Mouse (Mus musculus) stomach, embryonic 14.5 days (tissue): ENCODE measurements around the gene Mphosph8. TPM values are rescaled to one million over a fixed set of nuclear protein-coding genes. Genes with fewer than 3 reads are reported as not detected.

Experiments
- ATAC-seq: fragments of 200-750 bp; cut with Nextera tagmentation; 2 replicates; pipeline ENCODE4 v1.8.0; 2017; ENCODE audit warnings: low read depth, moderate TSS enrichment; ENCODE audit not compliant: insufficient number of reproducible peaks, insufficient read depth, low FRiP score
- H3K27ac ChIP-seq: fragments of 300-500 bp; sonication (generic); 2 replicates; pipeline ENCODE4 v1.5.1; 2014; ENCODE audit warnings: mild to moderate bottlenecking, low read length, moderate library complexity, mixed read lengths
- H3K27me3 ChIP-seq: fragments of 300-500 bp; sonication (generic); 2 replicates; pipeline ENCODE4 v1.6.1; 2014; ENCODE audit warnings: low read length, control low read depth, mixed read lengths; ENCODE audit not compliant: control insufficient read depth, insufficient read depth
- H3K36me3 ChIP-seq: fragments of 300-500 bp; sonication (generic); 2 replicates; pipeline ENCODE4 v1.6.1; 2014; ENCODE audit warnings: mild to moderate bottlenecking, control low read depth, low read length, moderate library complexity, mixed read lengths; ENCODE audit not compliant: control insufficient read depth, insufficient read depth
- H3K4me1 ChIP-seq: fragments of 300-500 bp; sonication (generic); 2 replicates; pipeline ENCODE4 v1.6.1; 2014; ENCODE audit warnings: low read length, control low read depth, mixed read lengths; ENCODE audit not compliant: control insufficient read depth, insufficient read depth
- H3K4me2 ChIP-seq: fragments of 300-500 bp; sonication (generic); replicated peaks from 2 replicates; pipeline ENCODE4 v1.6.1; 2014; ENCODE audit warnings: low read depth, low read length, control low read depth
- H3K4me3 ChIP-seq: fragments of 300-500 bp; sonication (generic); 2 replicates; pipeline ENCODE4 v1.5.1; 2014; ENCODE audit warnings: low read depth, low read length, control low read depth
- H3K9ac ChIP-seq: fragments of 300-500 bp; sonication (generic); replicated peaks from 2 replicates; pipeline ENCODE4 v1.6.1; 2014; ENCODE audit warnings: low read depth, mild to moderate bottlenecking, control low read depth, low read length, moderate library complexity, mixed read lengths
- H3K9me3 ChIP-seq: fragments of 300-500 bp; sonication (generic); 2 replicates; pipeline ENCODE4 v1.6.1; 2016; ENCODE audit warnings: low read depth, low read length, control low read depth; ENCODE audit not compliant: control insufficient read depth
- WGBS: fragments of 180-500 bp; shearing (Covaris S2); extraction: QIAGEN DNeasy Blood & Tissue Kit; methylation state at CpG from one replicate; pipeline ENCODE4 v1.1.7; 2014; 5-methylcytosine and 5-hydroxymethylcytosine counted together
- polyA plus RNA-seq: library from polyadenylated mRNA; unstranded; fragments of >200 nt; fragmentation: Nextera tagmentation; extraction: Ambion mirVana; gene quantifications from 2 replicates; pipeline ENCODE4 v1.2.1, GENCODE M21; 2014

Mphosph8 gene
- polyA plus RNA-seq, 1 experiment from 2014 or later, result 30.0 TPM

DNA sequence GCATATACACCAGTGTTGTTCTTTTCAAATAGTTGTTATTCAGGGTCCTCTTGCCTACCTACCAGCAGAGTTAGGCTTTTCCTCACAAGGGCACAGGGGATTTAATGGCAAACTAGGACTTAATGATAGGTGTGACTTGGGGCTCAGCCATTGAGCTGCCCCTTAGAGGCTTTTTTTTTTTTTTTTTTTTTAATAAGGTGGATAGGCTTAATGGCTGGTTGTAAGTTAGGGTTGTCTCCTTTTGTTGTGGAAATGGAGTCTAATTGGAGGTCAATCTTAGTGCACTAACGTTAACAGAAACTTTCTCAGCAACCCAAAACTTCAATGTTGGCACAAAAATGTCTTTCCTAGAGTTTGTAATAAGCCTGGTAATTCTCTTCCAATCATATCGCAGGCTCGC is 1.1 kb upstream of the Mphosph8 start:
- no peak for ATAC-seq
- H3K4me3 ChIP-seq, result no peak overlapping the region
- H3K27me3 ChIP-seq, result no peaks in the 10 kb centered on the region
- no peak overlapping the region for H3K9ac ChIP-seq
- H3K4me1 ChIP-seq, result peaks cover 8% of the 10 kb centered on the region; the same call in 1 of the 2 replicates
- H3K9me3 ChIP-seq, result no peaks in the 10 kb centered on the region
- 86% methylated on average over 3 of the region's 3 CpGs for WGBS
- H3K27ac ChIP-seq, result no peak overlapping the region
- H3K4me2 ChIP-seq, result peak overlapping the region; percentile 50; the same call in 1 of the 2 replicates
- no peaks in the 10 kb centered on the region for H3K36me3 ChIP-seq

GRCm38 (mm10) chr14:56669046-56669620 is 1.1 kb downstream of the Mphosph8 start:
- Histone ChIP-seq H3K27me3 (no peaks in the 10 kb centered on the region), H3K36me3 (peaks cover 16% of the 10 kb centered on the region), H3K27ac (no peak overlapping the region), H3K9me3 (no peaks in the 10 kb centered on the region), H3K9ac (peak overlapping the region; percentile 66), H3K4me1 (peaks cover 8% of the 10 kb centered on the region; the same call in 1 of the 2 replicates), H3K4me3 (peak overlapping the region; percentile 68), H3K4me2 (peak overlapping the region; percentile 55)
- no peak for ATAC-seq
- WGBS, result under 1% methylated on average over 13 of the region's 13 CpGs

DNA sequence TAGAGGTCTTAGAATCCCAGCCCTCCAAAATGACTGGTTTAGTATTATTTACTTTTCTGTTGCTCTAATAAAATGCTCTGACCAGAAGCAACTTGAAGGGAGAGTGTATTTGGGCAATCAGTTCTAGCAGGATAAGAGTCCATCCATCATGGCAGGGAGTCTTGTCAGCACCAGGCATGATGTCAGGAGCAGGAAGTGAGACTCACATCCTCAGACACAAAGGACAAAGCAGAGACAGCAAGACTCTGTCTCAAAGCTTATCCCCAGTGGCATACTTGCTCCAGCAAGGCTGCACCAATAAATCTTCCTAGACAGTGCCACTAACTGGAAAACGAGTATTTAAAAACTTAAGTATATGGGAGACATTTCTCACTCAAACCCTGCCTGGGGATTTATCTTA is 17.4 kb downstream of the Mphosph8 start:
- H3K9me3 ChIP-seq, result no peaks in the 10 kb centered on the region
- H3K4me2 ChIP-seq, result no peak overlapping the region
- H3K27me3 ChIP-seq, result no peaks in the 10 kb centered on the region
- no peaks in the 10 kb centered on the region for H3K4me1 ChIP-seq
- H3K9ac ChIP-seq, result no peak overlapping the region
- no peak overlapping the region for H3K27ac ChIP-seq
- ATAC-seq, result no peak
- no peak overlapping the region for H3K4me3 ChIP-seq
- WGBS, result 11% methylated on average over 1 of the region's 1 CpGs
- H3K36me3 ChIP-seq, result peaks cover 59% of the 10 kb centered on the region

- H3K9ac ChIP-seq, result no peak overlapping the region
- WGBS, result 97% methylated on average over 1 of the region's 1 CpGs
- no peak overlapping the region for H3K4me2 ChIP-seq
- H3K4me1 ChIP-seq, result no peaks in the 10 kb centered on the region
- ATAC-seq, result no peak
- H3K4me3 ChIP-seq, result no peak overlapping the region
- H3K27ac ChIP-seq, result no peak overlapping the region
- H3K27me3 ChIP-seq, result no peaks in the 10 kb centered on the region
- peaks cover 77% of the 10 kb centered on the region for H3K36me3 ChIP-seq
- no peaks in the 10 kb centered on the region for H3K9me3 ChIP-seq
These were observed 21.1 kb downstream of the Mphosph8 start for GRCm38 (mm10) chr14:56689116-56689515.

GRCm38 (mm10) chr14:56689766-56690165 is 21.7 kb downstream of the Mphosph8 start:
- 88% methylated on average over 1 of the region's 1 CpGs for WGBS
- no peak for ATAC-seq
- Histone ChIP-seq H3K27ac (no peak overlapping the region), H3K9ac (no peak overlapping the region), H3K4me1 (no peaks in the 10 kb centered on the region), H3K36me3 (peaks cover 77% of the 10 kb centered on the region), H3K4me2 (no peak overlapping the region), H3K4me3 (no peak overlapping the region), H3K27me3 (no peaks in the 10 kb centered on the region), H3K9me3 (no peaks in the 10 kb centered on the region)

GRCm38 (mm10) chr14:56695495-56695894 is 27.4 kb downstream of the Mphosph8 start:
- 85% methylated on average over 3 of the region's 3 CpGs for WGBS
- Histone ChIP-seq H3K27me3 (no peaks in the 10 kb centered on the region), H3K9me3 (no peaks in the 10 kb centered on the region), H3K4me2 (no peak overlapping the region), H3K4me3 (no peak overlapping the region), H3K27ac (no peak overlapping the region), H3K36me3 (peaks cover 76% of the 10 kb centered on the region), H3K4me1 (no peaks in the 10 kb centered on the region), H3K9ac (no peak overlapping the region)
- no peak for ATAC-seq

GRCm38 (mm10) chr14:56697836-56698235 is 29.8 kb downstream of the Mphosph8 start:
- peaks cover 62% of the 10 kb centered on the region for H3K36me3 ChIP-seq
- no peak for ATAC-seq
- 85% methylated on average over 5 of the region's 5 CpGs for WGBS

DNA sequence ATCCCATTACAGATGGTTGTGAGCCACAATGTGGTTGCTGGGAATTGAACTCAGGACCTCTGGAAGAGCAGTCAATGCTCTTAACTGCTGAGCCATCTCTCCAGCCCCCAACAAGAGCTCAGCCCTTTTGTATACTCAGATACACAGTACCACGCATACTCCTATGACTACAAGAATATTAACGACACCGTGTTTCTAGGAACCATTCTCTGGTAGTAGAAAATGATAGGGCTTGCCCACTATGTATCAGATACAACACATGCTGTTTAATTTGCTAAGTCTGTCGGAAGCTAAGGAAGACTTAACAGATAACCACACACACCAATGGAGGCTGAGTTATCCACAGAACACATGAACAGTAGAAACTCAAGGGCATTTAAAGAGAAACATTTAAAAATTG is 34.6 kb downstream of the Mphosph8 start:
- no peaks in the 10 kb centered on the region for H3K27me3 ChIP-seq
- H3K4me3 ChIP-seq, result no peak overlapping the region
- ATAC-seq, result no peak; the same call in 1 of the 2 replicates
- H3K9me3 ChIP-seq, result no peaks in the 10 kb centered on the region
- H3K4me2 ChIP-seq, result no peak overlapping the region
- WGBS, result 91% methylated on average over 4 of the region's 4 CpGs
- H3K27ac ChIP-seq, result no peak overlapping the region
- no peaks in the 10 kb centered on the region for H3K4me1 ChIP-seq
- no peak overlapping the region for H3K9ac ChIP-seq
- H3K36me3 ChIP-seq, result peaks cover 22% of the 10 kb centered on the region

More at GRCm38 (mm10) chr14:56697836-56698235, 29.8 kb downstream of the Mphosph8 start:
- no peaks in the 10 kb centered on the region for H3K9me3 ChIP-seq
- H3K4me1 ChIP-seq, result no peaks in the 10 kb centered on the region
- no peak overlapping the region for H3K27ac ChIP-seq
- no peak overlapping the region for H3K9ac ChIP-seq
- no peaks in the 10 kb centered on the region for H3K27me3 ChIP-seq
- no peak overlapping the region for H3K4me2 ChIP-seq
- H3K4me3 ChIP-seq, result no peak overlapping the region

DNA sequence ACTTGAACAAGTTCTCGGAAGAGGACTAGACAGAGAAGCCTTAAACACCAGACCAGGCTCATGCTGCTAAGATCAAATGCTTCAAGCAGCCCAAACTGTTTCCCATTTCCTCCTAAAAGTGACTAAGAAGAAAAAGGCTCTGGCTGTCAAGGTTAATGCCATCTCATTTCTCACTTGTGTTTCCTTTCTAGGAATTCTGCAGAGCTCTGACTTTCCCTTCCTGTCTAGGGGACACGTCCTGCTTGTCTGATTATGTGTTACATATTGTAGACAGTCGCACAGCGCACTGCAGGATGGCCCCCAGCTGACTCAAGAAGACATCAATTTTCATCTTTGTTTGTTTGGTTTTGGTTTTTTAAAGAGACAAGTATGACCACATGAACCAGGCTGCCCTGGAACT is 37.6 kb downstream of the Mphosph8 start:
- WGBS, result 48% methylated on average over 4 of the region's 4 CpGs

More for the DNA sequence above, 37.6 kb downstream of the Mphosph8 start:
- Histone ChIP-seq H3K9me3 (no peaks in the 10 kb centered on the region), H3K4me1 (no peaks in the 10 kb centered on the region), H3K27ac (no peak overlapping the region), H3K27me3 (no peaks in the 10 kb centered on the region), H3K4me2 (no peak overlapping the region), H3K4me3 (no peak overlapping the region), H3K36me3 (peaks cover 1% of the 10 kb centered on the region; the same call in 1 of the 2 replicates), H3K9ac (no peak overlapping the region)
- ATAC-seq, result no peak
